Mouse (Mus musculus): Measurements from ENCODE around the gene Itpr1. TPM values are rescaled to one million over a fixed set of nuclear protein-coding genes. Genes with fewer than 3 reads are reported as not detected.

The Itpr1 gene
- polyA plus RNA-seq, 1 experiment from 2014 or later, result 7.4 TPM

DNA sequence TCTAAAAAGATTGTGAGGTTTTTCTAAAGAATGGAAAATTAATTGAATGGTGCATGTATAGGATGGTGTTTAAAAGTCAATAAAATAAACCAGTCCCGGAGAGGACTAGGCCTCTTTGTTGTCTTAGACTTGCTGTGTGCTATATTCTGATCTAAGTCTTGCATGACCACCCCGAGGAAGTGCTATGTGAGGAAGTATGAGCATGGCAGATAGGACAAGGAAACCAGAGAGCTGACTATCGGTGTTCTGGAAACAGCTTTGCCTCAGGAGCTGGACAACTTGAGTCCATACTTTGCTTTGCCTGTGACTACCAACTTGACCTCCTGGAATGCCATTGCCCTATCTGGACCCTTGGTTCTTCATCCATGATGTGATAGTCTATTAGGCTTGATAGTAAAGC, 48.6 kb downstream of the Itpr1 start:
- H3K27ac ChIP-seq (replicated peaks), result no peak overlapping the region
- no peaks in the 10 kb centered on the region for H3K9me3 ChIP-seq
- no peak overlapping the region for H3K9ac ChIP-seq (replicated peaks)
- H3K4me2 ChIP-seq (replicated peaks), result no peak overlapping the region
- no peak overlapping the region for H3K4me3 ChIP-seq
- no peaks in the 10 kb centered on the region for H3K27me3 ChIP-seq
- no peak for ATAC-seq (ENCODE audit: low FRiP score, low read depth)
- WGBS, result 94% methylated on average over 3 of the region's 3 CpGs
- 0 out of 2 replicates have a peak, but pooled peaks cover 9% of the 10 kb centered on the region for H3K4me1 ChIP-seq
- H3K36me3 ChIP-seq, result no peaks in the 10 kb centered on the region

DNA sequence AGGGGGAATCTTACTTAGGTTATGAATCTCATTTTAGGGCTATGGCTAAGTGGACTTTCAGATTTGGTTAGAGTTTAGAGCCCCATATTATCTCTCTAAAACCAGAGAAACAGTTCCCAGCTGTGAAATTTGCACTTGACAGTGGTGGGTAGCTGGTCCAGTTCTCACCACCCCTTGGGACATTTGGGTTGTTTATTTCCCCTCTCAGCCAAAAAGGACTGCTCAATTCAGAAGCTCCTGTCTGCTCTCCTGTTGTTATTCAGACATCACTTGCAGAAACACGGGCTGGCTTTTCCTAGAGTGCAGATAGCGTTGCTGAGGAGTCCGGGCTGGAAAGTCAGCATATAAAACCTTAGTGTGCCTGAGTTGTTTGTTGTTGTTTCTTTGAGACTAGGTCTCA, 51.3 kb downstream of the Itpr1 start:
- Histone ChIP-seq H3K4me1 (0 out of 2 replicates have a peak, but pooled peaks cover 9% of the 10 kb centered on the region), H3K27ac (replicated peaks) (no peak overlapping the region)
- 90% methylated on average over 3 of the region's 3 CpGs for WGBS

GRCm38 (mm10) chr6:108273451-108273850, 60.6 kb downstream of the Itpr1 start:
- Histone ChIP-seq H3K27me3 (no peaks in the 10 kb centered on the region), H3K4me2 (replicated peaks) (no peak overlapping the region), H3K4me1 (no peaks in the 10 kb centered on the region), H3K27ac (replicated peaks) (no peak overlapping the region), H3K9ac (replicated peaks) (no peak overlapping the region), H3K9me3 (no peaks in the 10 kb centered on the region), H3K4me3 (no peak overlapping the region), H3K36me3 (no peaks in the 10 kb centered on the region)
- no peak for ATAC-seq (ENCODE audit: low FRiP score, low read depth)
- 86% methylated on average over 7 of the region's 7 CpGs for WGBS

More for the DNA sequence above, 51.3 kb downstream of the Itpr1 start:
- no peak for ATAC-seq (ENCODE audit: low FRiP score, low read depth)
- H3K36me3 ChIP-seq, result no peaks in the 10 kb centered on the region
- H3K9me3 ChIP-seq, result no peaks in the 10 kb centered on the region
- no peak overlapping the region for H3K9ac ChIP-seq (replicated peaks)
- no peak overlapping the region for H3K4me2 ChIP-seq (replicated peaks)
- H3K27me3 ChIP-seq, result no peaks in the 10 kb centered on the region
- no peak overlapping the region for H3K4me3 ChIP-seq

DNA sequence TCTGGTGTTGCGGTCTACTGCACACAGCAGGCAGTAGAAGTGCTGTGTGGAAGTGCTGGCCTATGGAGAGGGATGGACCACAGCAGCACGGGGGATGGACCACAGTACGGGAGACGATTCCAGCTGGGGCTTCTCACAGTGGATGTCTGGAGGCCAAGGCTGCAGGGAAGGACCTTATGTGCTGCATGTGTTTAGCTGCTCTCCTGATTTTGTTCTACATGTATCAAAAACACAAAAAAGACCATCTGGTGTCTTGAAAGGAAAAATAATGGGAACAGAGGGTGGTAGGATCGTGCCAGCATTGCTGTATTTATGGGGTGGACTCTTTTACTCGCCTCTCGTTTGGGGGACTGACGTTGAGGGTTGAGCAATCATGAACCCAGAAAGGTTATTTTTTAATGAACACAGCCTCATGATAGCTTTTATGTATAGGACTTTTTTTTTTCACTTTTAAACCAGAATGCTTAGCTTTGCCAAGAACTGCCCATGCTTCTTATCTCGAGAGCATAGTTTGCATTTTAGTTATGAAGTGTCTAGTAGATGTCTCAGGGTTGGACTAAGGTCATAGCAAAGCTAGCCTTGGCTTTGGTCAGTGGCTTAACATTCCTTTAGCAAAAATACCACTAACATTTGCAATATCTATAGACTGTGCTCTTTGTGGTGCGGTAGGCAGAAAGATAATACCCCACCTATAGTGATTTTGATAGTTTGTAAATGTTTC, 61.6 kb downstream of the Itpr1 start:
- H3K27ac ChIP-seq (replicated peaks), result no peak overlapping the region

DNA sequence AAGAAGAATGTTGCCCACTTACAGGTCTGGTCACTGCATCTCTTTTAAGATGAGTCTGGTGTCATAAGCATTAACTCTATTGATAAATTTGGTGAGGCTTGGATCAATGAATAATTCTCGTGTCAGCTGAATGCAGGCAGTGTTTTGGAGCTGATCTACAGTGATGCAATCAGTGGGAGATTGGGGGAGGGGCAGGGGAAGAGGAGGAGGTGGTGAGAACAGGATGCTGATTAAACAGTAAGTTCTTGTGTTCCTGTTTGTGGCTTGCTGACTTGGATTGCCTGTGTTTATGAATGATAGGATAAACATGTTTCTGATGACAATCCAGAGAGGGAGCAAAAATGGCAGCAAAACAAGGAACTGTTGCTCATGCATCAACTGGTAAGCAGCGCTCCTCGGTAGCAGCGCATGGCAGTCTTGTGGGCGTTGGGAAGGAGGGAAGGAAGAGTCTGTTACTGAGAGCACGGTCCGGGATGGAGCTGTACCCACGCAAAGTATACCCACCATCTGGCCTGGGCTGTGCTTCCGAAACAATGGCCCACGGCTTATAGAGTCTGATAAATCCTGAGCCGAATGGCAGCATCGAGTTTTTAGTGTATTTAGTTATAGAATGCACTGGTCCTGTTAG, 64.1 kb downstream of the Itpr1 start:
- Histone ChIP-seq H3K9ac (replicated peaks) (no peak overlapping the region), H3K27ac (replicated peaks) (no peak overlapping the region), H3K4me3 (no peak overlapping the region), H3K9me3 (no peaks in the 10 kb centered on the region), H3K4me1 (no peaks in the 10 kb centered on the region), H3K36me3 (no peaks in the 10 kb centered on the region), H3K4me2 (replicated peaks) (no peak overlapping the region), H3K27me3 (no peaks in the 10 kb centered on the region)
- WGBS, result 82% methylated on average over 12 of the region's 12 CpGs
- ATAC-seq (ENCODE audit: low FRiP score, low read depth), result no peak

More for the DNA sequence above, 61.6 kb downstream of the Itpr1 start:
- Histone ChIP-seq H3K4me1 (no peaks in the 10 kb centered on the region), H3K9ac (replicated peaks) (no peak overlapping the region), H3K4me2 (replicated peaks) (no peak overlapping the region), H3K27me3 (no peaks in the 10 kb centered on the region), H3K4me3 (no peak overlapping the region), H3K9me3 (no peaks in the 10 kb centered on the region), H3K36me3 (no peaks in the 10 kb centered on the region)
- ATAC-seq (ENCODE audit: low FRiP score, low read depth), result no peak
- WGBS, result 83% methylated on average over 10 of the region's 10 CpGs

DNA sequence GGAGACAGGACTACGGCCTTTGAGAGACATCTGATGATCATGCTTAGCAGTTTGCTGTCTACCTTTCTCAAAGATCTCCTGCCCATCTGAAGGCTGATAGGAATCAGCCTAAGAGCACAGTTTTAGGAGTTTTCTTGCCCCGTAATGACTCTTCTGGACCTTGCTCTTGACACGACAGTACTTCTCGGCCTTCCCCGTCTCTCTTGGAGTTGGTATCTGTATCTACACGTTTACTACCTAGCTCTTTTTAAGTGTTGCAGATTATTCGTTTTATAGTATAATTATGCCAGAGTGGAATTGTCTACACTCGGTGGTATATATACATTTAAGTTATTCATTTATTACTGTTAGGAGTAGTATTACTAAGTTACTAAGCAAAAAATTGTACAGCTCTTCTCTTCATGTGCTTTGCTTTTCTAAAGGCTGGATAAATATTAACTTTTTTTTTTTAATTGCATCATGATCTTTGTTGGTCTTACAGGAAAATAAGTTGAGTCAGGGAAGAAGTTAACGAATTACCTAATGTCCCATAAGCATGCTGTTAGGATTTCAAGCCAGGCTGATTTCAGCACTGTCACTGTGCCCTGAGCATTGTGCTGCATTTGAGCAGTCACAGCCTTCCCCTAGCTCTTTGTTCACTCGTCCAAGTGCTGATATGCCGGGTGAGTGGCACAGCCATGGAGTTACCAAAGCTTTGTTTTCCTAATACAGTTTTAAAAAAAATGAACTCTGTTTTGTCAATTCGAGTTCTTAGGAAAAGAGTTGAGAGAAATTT, 64.9 kb downstream of the Itpr1 start:
- no peaks in the 10 kb centered on the region for H3K27me3 ChIP-seq
- no peak overlapping the region for H3K9ac ChIP-seq (replicated peaks)
- WGBS, result 86% methylated on average over 12 of the region's 12 CpGs
- no peaks in the 10 kb centered on the region for H3K4me1 ChIP-seq
- ATAC-seq (ENCODE audit: low FRiP score, low read depth), result no peak
- no peak overlapping the region for H3K27ac ChIP-seq (replicated peaks)
- H3K36me3 ChIP-seq, result no peaks in the 10 kb centered on the region
- H3K9me3 ChIP-seq, result no peaks in the 10 kb centered on the region
- no peak overlapping the region for H3K4me3 ChIP-seq
- no peak overlapping the region for H3K4me2 ChIP-seq (replicated peaks)

- WGBS, result 93% methylated on average over 11 of the region's 11 CpGs
- H3K4me3 ChIP-seq, result no peak overlapping the region
- no peaks in the 10 kb centered on the region for H3K36me3 ChIP-seq
- H3K27ac ChIP-seq (replicated peaks), result no peak overlapping the region
- H3K4me2 ChIP-seq (replicated peaks), result no peak overlapping the region
- no peak for ATAC-seq (ENCODE audit: low FRiP score, low read depth)
- H3K9ac ChIP-seq (replicated peaks), result no peak overlapping the region
- no peaks in the 10 kb centered on the region for H3K9me3 ChIP-seq
- no peaks in the 10 kb centered on the region for H3K4me1 ChIP-seq
- no peaks in the 10 kb centered on the region for H3K27me3 ChIP-seq
Observed at GRCm38 (mm10) chr6:108278826-108279630, 66.1 kb downstream of the Itpr1 start.

DNA sequence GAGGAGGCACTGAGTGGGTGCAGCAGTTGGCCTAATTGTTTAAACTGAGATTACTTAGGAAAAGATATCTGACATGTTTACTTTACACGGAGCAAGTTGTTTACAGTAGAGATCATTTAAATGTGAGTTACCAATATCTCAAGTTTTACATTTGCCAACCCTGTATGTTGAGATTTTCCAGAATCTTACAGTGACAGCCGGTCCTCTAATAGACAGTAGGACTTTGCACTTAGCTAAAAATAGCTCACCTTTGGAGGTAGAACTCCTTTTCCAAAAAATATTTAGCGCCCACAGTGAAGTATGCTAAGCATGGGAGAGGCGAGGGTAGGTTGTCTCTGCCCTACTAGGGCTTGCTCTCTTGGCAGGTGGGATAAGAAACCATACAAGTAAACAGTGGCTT, 69.2 kb downstream of the Itpr1 start:
- no peak overlapping the region for H3K27ac ChIP-seq (replicated peaks)
- no peaks in the 10 kb centered on the region for H3K9me3 ChIP-seq
- ATAC-seq (ENCODE audit: low FRiP score, low read depth), result no peak
- no peak overlapping the region for H3K4me3 ChIP-seq
- no peaks in the 10 kb centered on the region for H3K4me1 ChIP-seq
- H3K36me3 ChIP-seq, result no peaks in the 10 kb centered on the region
- no peak overlapping the region for H3K9ac ChIP-seq (replicated peaks)
- no peaks in the 10 kb centered on the region for H3K27me3 ChIP-seq
- 91% methylated on average over 4 of the region's 4 CpGs for WGBS
- no peak overlapping the region for H3K4me2 ChIP-seq (replicated peaks)

DNA sequence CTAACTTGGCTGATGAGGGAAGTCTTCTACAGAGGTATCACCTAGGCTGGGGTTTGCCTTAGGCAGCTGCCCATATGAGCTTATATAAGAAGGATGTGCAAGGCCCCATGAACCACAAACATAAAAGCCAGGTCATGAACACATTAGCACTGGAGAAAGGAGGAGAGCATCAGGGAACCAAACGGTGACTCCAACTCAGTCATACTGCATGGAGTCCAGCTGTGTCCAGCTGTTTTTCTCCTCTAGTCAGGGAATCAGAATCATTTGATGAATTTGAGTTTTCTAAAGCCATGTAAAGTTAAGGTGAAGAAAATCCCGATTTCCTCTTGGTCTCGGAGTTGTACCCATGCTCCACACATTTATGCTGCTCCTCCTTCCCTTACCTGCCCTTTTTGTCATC, 69.7 kb downstream of the Itpr1 start:
- Histone ChIP-seq H3K27me3 (no peaks in the 10 kb centered on the region), H3K36me3 (no peaks in the 10 kb centered on the region), H3K4me1 (no peaks in the 10 kb centered on the region), H3K27ac (replicated peaks) (no peak overlapping the region), H3K4me3 (no peak overlapping the region), H3K9ac (replicated peaks) (no peak overlapping the region), H3K4me2 (replicated peaks) (no peak overlapping the region), H3K9me3 (no peaks in the 10 kb centered on the region)
- 95% methylated on average over 3 of the region's 3 CpGs for WGBS
- no peak for ATAC-seq (ENCODE audit: low FRiP score, low read depth)

- Histone ChIP-seq H3K4me3 (no peak overlapping the region), H3K27me3 (no peaks in the 10 kb centered on the region), H3K27ac (replicated peaks) (no peak overlapping the region), H3K4me2 (replicated peaks) (no peak overlapping the region), H3K36me3 (no peaks in the 10 kb centered on the region), H3K4me1 (no peaks in the 10 kb centered on the region), H3K9me3 (no peaks in the 10 kb centered on the region), H3K9ac (replicated peaks) (no peak overlapping the region)
- WGBS, result 92% methylated on average over 3 of the region's 3 CpGs
- ATAC-seq (ENCODE audit: low FRiP score, low read depth), result no peak
Observed at GRCm38 (mm10) chr6:108284688-108285087, 71.8 kb downstream of the Itpr1 start.

GRCm38 (mm10) chr6:108288979-108289378, 76.1 kb downstream of the Itpr1 start:
- Histone ChIP-seq H3K4me3 (no peak overlapping the region), H3K27ac (replicated peaks) (no peak overlapping the region), H3K4me1 (no peaks in the 10 kb centered on the region), H3K9ac (replicated peaks) (no peak overlapping the region), H3K9me3 (no peaks in the 10 kb centered on the region), H3K36me3 (no peaks in the 10 kb centered on the region), H3K4me2 (replicated peaks) (no peak overlapping the region), H3K27me3 (no peaks in the 10 kb centered on the region)
- ATAC-seq (ENCODE audit: low FRiP score, low read depth), result no peak
- 74% methylated on average over 3 of the region's 3 CpGs for WGBS
